Mouse (Mus musculus): ENCODE measurements around the gene Dhx40.
"Not testable (repeated sequence)": the region's sequence is repeated elsewhere in the genome, so short reads cannot be mapped to it uniquely, and the experiment has no call there.

Gene Dhx40

GRCm38 (mm10) chr11:86816288-86816687 is 8.7 kb upstream of the Dhx40 start:
- DNase-seq: not testable (repeated sequence)

- not testable (repeated sequence) for DNase-seq
These were observed 6.9 kb upstream of the Dhx40 start for GRCm38 (mm10) chr11:86814481-86814880.

- DNase-seq: not testable (repeated sequence)
These were observed 5.7 kb upstream of the Dhx40 start for GRCm38 (mm10) chr11:86813256-86813655.

DNA sequence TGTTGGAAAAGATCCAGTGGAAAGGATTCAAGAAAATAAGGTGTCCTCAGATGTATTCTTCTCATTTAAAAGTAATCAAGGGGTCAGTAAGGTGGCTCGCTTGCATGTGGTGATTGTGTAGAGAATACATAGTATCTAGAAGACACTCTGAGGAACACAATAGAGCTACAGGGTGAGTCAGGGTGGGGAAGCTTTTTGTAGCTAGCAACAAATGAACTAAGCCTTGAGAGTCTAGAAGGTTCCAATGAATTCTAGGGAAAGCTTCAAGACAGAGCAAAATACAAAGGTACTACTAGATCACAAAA is 3.7 kb upstream of the Dhx40 start:
- no peak for DNase-seq

DNA sequence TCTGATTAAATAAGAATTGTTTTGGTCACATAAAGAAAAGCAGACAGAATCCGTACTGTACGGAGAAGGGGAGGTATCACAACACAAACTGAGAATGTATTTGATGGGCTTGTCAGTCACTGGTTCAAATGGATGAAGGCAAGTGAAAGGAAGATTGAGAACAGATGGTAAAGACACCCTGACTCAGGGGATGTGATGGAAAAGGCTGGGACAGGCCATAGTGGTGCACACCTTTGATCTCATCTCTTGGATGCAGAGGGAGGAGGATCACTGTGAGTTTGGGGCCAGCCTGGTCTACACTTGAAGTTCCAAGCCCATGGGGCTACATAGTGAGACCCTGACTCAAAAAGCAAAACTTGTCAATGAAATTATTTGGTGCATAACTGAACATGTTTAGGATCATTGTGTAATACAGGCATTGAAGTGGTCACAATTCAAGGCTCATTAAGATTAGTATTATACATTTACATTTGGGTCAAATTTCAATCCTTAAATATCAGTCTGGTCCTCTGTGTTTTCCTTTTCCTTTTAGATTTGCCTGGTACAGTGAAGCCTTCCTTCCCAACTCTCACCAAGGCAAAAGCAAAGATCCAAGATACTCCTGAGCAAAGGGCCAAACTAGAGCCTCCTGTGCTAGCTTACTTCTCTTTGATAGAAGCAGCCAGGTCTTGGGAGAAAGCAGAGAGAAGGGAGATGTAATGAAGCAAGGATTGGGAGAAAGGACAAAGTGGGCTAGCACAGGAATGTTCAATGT is 3.2 kb upstream of the Dhx40 start:
- DNase-seq: no peak

GRCm38 (mm10) chr11:86809828-86810227 is 2.3 kb upstream of the Dhx40 start:
- no peak for DNase-seq

DNA sequence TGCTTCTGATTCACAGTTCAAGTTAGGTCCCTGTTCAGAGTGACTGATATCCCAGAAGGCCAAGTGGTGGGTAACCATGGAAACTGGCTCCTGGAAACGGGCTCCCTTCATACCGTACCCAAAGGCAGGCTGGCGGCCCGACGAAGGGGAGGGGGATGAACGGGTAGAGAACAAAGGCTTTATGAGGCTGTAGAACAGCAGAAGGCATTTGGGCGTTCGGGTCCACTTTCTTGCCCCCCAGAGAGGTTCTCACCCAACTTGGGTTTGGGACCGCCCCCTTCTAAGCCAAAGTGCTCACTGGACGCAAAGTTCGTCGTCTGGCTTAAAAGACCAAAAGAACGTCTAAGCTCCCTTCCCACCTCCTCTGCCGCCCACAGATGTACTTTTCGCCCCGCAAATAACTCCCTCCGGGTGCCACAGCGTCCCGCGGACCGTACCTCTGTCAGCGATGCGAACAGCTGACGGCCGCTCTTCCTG is 507 bp downstream of the Dhx40 start:
- DNase-seq: peak; percentile 48

DNA sequence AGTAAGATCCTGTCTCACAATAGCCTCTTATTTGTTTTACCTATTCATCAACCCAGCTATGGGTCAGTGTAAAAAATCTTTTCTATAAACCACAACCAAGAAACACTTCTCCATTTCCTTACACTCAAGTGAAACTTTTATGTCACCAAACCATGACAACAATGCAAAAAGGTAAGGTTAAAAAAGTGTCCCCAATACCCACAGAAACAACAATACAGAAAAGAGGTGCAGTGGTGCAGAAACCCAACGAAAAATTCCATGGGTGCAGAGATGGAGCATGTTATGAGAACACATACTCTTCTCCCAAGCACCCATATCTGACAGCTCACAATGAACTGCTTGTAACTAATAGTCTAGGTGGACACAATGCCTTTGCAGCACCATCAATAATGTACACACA is 13.4 kb downstream of the Dhx40 start:
- DNase-seq: no peak

- DNase-seq: not testable (repeated sequence)
These were observed 20.1 kb downstream of the Dhx40 start for GRCm38 (mm10) chr11:86787436-86787835.

DNA sequence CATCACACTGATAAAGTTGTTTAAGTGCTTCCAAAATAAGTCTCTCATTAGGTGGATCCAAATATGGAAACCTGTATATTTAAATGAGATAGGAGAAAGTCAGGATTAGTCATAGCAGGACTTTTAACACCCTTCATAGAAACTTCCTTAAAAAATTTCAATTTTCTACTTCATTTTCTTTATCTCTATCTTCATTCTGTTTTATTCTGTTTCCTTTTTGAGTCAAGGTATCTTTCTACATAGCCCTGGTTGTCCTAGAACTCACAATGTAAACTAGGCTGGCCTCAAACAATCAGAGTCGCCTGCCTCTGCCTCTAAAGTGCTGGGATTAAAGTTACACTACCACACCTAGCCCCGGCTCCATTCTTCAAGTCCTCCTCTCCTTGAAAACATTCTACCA is 21.8 kb downstream of the Dhx40 start:
- DNase-seq: no peak

DNA sequence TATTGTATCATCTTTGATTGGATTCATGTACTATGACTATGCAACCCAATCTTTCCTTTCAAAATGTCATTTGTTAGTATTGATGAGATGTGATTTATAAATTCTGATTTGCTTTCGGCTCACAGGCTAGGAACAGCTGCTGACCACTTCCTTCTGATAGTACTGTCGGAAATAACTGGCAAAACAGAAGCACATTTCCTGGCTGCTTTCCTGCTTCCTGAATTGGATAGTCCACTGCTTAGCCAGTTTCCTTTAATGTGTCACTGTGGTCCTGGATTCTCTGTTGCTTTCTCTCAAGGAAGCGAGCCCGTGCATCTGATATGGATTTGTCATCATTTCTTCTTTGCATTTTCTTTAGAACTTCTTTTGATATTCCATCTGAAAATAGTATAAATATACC is 37.7 kb downstream of the Dhx40 start:
- no peak for DNase-seq

- no peak for DNase-seq
These were observed 43.0 kb downstream of the Dhx40 start for GRCm38 (mm10) chr11:86764501-86764900.

DNA sequence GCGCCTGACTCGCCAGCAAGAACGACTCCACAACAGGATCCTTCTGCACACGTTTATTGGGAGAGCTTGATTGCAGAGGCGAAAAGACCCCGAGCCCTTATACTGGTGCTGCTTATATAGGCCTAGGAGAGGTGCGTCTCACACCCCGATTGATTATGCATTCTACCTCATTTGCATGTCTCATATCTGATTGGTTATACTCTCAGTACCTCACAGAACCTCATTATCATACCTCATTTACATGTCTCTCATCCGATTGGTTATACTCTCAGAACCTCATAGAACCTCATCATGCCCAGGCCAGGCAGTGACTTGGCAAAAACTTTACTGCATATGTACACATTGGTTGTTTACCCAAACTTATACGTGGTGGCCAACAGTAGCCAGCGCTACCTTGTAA is 44.4 kb downstream of the Dhx40 start:
- DNase-seq: not testable (repeated sequence)

- DNase-seq: no peak
These were observed 47.2 kb downstream of the Dhx40 start for GRCm38 (mm10) chr11:86760357-86760756.

DNA sequence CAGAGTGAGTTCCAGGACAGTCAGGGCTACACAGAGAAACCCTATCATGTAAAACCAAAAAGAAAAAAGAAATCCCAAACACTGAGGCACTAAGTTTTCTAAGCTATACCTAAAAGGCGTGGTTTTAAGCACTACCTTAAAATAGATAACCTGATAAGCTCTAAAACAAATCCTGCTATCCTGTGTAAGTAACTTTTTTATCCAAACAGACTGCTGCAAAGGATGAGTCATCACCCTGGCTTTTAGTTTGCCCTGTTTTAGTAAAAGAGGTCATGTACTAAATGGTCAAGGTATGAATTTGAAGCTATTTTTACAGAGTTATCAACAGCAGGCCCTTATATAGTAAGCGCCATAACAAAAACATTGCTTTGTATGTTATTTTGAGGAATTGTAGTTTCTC is 47.7 kb downstream of the Dhx40 start:
- DNase-seq: no peak

- no peak for DNase-seq
These were observed 48.3 kb downstream of the Dhx40 start for GRCm38 (mm10) chr11:86759226-86759625.

DNA sequence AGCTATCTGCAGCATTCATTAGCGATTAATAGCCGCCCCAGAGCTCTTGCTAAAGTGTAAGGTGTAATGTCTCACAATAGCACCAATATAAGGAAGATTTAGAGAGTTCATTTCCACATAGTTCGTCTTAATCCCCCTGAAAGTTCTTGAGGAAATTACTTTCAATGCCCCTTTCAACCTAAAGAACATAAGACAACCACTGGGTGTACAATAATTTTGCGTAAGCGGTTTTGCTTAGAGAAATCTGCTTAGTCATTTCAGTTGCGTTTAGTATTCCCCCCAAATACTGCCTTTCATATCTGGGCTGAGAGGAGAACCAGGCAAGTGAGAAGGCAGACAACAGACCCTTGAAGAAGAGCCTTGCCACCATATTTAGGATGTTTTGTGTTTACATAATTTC is 49.0 kb downstream of the Dhx40 start:
- DNase-seq: no peak

GRCm38 (mm10) chr11:86757480-86758371 is 49.8 kb downstream of the Dhx40 start, which contains the start of gene Cltc:
Gene Cltc (minus strand): TSS chr11:86757565.
- peak; percentile 95 for DNase-seq

- no peak for DNase-seq
These were observed 50.4 kb downstream of the Dhx40 start for GRCm38 (mm10) chr11:86757142-86757479.

GRCm38 (mm10) chr11:86756156-86757141 is 51.1 kb downstream of the Dhx40 start:
- DNase-seq: peak; percentile 79

DNA sequence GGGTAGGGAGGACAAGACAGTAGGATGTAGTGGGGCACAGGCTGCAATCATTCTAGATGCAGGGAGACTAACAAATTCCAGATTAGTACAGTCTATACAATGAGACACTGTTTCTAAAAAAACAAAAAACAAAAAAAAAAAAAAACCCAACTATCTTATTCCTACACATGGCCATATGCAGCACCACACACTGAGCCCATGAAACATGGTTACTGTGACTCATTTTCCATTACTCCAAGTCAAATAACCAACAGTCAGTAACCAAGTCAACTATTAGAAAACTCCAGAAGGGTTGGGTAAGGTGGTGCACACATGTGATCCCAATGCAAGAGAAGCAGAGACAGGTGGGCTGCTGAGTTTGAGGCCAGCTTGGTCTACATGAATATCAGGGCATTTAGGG is 55.1 kb downstream of the Dhx40 start:
- no peak for DNase-seq

DNA sequence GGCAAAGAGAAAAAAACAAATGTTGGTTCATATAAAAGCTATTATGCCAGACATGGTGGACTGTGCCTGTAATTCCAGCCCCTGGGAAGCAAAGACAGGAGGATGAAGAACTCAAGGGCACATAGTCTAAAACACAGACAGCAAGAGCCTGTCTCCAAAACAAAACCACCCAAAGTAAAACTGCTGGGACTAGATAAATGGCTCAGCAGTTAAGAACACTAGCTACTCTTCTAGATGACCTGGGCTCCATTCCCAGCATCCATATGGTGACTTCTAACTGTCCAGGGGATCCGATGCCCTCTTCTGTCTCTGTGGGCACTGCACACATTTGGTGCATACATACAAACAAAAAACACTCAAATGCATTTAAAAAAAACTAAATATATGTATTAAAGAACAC is 56.5 kb downstream of the Dhx40 start:
- no peak for DNase-seq
